Mouse (Mus musculus) lung, adult 18-20 months (tissue): ENCODE measurements at regions not wholly inside any gene's neighbourhood (a gene's known extent, or its start where the extent isn't known, plus 50 kb on each side); places are given as distances from the start of the nearest gene placed in this dataset.

Experiments
- DNase-seq, 2 experiments: peaks; one replicate each; pipeline ENCODE4 v3.0.0; 2022; ENCODE audit warnings: mixed read lengths in 2 of 2

- DNase-seq, result no peak
These were observed 68.0 kb upstream of the Smyd2 start for GRCm38 (mm10) chr1:189990046-189990622.

DNA sequence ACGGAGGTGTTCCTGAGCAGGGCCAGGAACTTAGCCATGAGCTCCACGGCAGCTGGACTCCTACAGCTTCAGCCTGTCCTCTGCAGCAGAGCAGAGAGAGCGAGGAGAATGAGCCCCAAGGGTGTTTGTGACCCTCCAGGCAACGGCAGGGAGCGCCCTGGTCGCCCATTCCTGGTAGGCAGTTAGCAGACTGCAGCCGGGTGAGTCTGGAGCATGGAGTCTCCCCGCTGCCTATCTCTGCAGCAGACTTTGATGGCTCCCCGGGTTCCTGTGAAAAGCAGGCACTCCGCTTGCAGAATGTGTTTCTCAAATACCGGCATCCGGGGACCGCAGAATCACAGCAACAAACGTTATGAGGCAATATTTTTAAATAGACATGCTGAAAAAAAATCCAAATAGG, 67.2 kb upstream of the Smyd2 start:
- DNase-seq, result no peak

DNA sequence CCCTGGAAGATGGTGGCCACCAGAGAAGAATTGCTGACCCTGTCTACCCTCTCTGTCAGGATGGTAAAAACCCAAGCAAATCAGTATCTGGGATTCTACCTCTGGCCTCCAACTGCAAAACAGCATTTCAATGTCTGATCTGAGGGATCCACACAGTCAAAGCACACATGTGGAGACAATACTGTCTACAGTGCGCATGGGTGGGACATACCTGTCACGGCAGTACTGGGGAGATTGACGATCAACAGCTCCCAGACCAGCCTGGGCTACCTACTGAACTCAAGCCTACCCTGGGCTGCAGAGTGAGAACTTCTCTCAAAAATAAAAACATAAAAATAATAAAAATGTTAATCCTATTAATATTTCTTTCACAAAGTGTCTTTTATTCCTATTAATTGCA, 66.7 kb upstream of the Smyd2 start:
- DNase-seq, result no peak

- no peak for DNase-seq
These were observed 63.5 kb upstream of the Smyd2 start for GRCm38 (mm10) chr1:189985516-189986205.

DNA sequence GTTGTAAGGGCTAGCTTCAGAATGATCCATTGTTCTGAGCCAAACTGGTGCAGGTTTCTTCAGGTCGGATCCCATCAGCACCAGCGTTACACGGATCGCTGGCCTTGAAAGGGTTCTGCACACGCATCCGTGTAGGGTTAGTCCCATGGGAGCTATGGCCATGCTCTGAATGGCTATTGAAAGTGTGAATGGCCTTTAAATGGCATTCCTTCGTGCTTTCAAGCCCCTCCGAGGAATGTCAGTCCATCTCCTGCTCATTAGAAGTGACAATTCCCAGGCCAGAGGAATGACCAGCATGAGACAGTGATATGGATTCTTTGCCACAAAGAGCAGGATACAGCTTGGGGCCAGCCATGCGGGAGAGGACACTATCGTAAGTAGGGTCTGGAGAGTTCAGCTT, 56.1 kb upstream of the Smyd2 start:
- no peak for DNase-seq

DNA sequence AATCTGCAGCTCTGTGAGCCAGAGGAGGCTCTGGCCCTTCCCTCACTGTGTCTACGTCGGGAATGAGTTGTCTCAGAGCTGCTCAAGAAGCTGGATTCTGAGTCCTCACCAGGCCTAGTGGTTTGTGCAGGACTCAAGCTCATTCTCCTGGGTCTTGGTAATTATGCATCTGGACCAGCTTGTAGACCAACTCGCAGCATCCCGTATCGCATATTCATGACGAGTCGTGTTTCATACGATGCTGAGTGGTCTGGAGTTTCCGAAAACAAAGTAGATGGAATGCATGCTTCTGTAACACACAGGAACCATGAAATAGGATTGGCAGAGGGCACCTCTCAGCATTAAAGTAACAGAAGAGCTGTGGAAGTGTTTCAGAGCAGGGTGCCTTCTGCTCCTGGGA, 53.5 kb upstream of the Smyd2 start:
- no peak for DNase-seq

DNA sequence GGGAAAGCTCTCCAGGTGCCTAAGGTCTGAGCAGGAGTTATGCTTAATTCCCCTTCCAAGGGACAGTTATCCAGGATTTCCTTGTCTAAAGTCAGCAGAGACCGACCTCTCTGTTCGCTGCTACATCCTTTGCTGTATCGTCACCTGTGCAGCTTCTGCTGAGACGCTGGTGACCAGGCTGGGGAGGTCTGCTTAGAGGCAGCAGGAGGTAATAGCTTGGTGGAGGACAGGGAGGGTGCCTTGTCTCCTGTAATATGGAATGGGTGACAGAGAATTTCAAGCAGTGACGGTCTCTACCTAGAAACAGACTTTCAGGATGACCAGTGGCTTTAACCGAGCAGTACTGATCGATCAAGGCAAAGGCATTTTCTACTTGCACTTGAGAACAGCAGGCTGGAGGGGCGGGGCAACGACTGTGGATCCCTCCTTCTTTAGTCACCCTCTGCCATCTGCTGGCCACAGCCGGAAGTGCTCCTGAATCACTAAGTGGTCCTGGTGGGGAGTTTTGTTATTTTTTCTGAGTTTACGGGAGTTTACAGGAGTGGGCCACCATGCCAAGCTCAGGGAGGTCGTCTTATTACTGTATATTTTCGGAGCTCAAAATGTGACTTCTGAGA, 50.7 kb upstream of the Smyd2 start:
- peak; percentile 69 to 79 for DNase-seq
